In genomic region chr9:114389371-114389904, GRCm38 (mm10) we compare ENCODE assay signal across 7 mouse cellular contexts. TPM values are rescaled to one million over a fixed set of nuclear protein-coding genes. Genes with fewer than 3 reads are reported as not detected.
A peak's percentile ranks its signal among the peaks of the same experiment; 100 is the strongest.
DNase-seq lines count a peak whose midpoint lies in the region; ATAC-seq and TF ChIP-seq lines count a peak whose summit lies in the region.

No protein-coding gene starts in this region.

- H3K36me3 ChIP-seq in MEL (ENCODE audit: control insufficient read depth in 1 of 2, insufficient read depth in 2 of 2, low read length in 2 of 2) = peaks cover 0 to 7% of the 10 kb centered on the region in 2 experiments; a peak in 2 of 4 replicates
- no peaks in the 10 kb centered on the region for H3K36me3 ChIP-seq in forebrain, embryonic 11.5 days (ENCODE audit: control insufficient read depth, insufficient read depth, low read length)
- peaks cover 13% of the 10 kb centered on the region for H3K36me3 ChIP-seq in kidney, embryonic 16.5 days (ENCODE audit: insufficient read depth, low read length)
- no peaks in the 10 kb centered on the region for H3K36me3 ChIP-seq in midbrain, postnatal 0 days (ENCODE audit: insufficient read depth, low read length)

- peak; percentile 51 for DNase-seq in CD4-positive helper T cell, adult 2 months (ENCODE audit: low read depth, low spot score)
- peak; percentile 64 for DNase-seq in MEL (ENCODE audit: low read depth, low spot score)
- DNase-seq in forebrain, embryonic 11.5 days (ENCODE audit: low spot score) = no peak
- peak; percentile 10 for DNase-seq in midbrain, postnatal 0 days (ENCODE audit: low spot score)
- no peak for DNase-seq in right cerebral cortex, postnatal 10 days (ENCODE audit: low spot score in 2 of 2)
- DNase-seq in spleen, postnatal 4 days (ENCODE audit: low spot score in 2 of 2) = no peak

- TF ChIP-seq RAD21 in MEL (IDR thresholded peaks at IDR 0.05; ENCODE audit: low read depth, low read length) = no peak

- TF ChIP-seq EP300 in MEL (IDR thresholded peaks at IDR 0.05; ENCODE audit: low read depth in 1 of 2, low read length in 2 of 2) = no peak

- H3K4me1 ChIP-seq in MEL (ENCODE audit: control insufficient read depth in 1 of 2, insufficient read depth in 2 of 2, low read length in 2 of 2) = peaks cover 5 to 10% of the 10 kb centered on the region in 2 experiments; a peak in 2 of 4 replicates
- H3K4me1 ChIP-seq in forebrain, embryonic 11.5 days (replicated peaks; ENCODE audit: control insufficient read depth, insufficient read depth, low read length) = no peaks in the 10 kb centered on the region
- H3K4me1 ChIP-seq in kidney, embryonic 16.5 days (ENCODE audit: insufficient read depth, low read length) = peaks cover 19% of the 10 kb centered on the region
- no peaks in the 10 kb centered on the region for H3K4me1 ChIP-seq in midbrain, postnatal 0 days (ENCODE audit: insufficient read depth, low read length)

- H3K4me3 ChIP-seq in MEL (ENCODE audit: control insufficient read depth in 1 of 2, insufficient read depth in 1 of 2, low read depth in 2 of 2, low read length in 2 of 2) = peak overlapping the region; percentile 71 to 81; a peak in 3 of 4 replicates
- H3K4me3 ChIP-seq in forebrain, embryonic 11.5 days (ENCODE audit: low read depth, low read length) = peak overlapping the region; percentile 72
- peak overlapping the region; percentile 83 for H3K4me3 ChIP-seq in kidney, embryonic 16.5 days (ENCODE audit: low read length)
- H3K4me3 ChIP-seq in midbrain, postnatal 0 days (ENCODE audit: low read depth, low read length) = peak overlapping the region; percentile 53

- no peak overlapping the region for H3K9ac ChIP-seq in MEL (ENCODE audit: control insufficient read depth, low read depth, low read length, poor library complexity, severe bottlenecking)
- H3K9ac ChIP-seq in forebrain, embryonic 11.5 days (ENCODE audit: low read length) = no peak overlapping the region
- H3K9ac ChIP-seq in kidney, embryonic 16.5 days (replicated peaks; ENCODE audit: low read length) = peak overlapping the region; percentile 92; the same call in 1 of the 2 replicates
- peak overlapping the region; percentile 62; the same call in 1 of the 2 replicates for H3K9ac ChIP-seq in midbrain, postnatal 0 days (replicated peaks; ENCODE audit: low read length, poor library complexity, severe bottlenecking)

- peak; percentile 26 to 48 (median 40); a peak in 5 of 6 replicates for TF ChIP-seq CTCF in MEL (IDR thresholded peaks at IDR 0.05 in 2 of 3, conservative IDR thresholded peaks at IDR 0.05 in 1 of 3; ENCODE audit: control insufficient read depth in 1 of 3, insufficient read depth in 1 of 3, low read depth in 2 of 3, low read length in 3 of 3, poor library complexity in 1 of 3, severe bottlenecking in 1 of 3)
- TF ChIP-seq CTCF in midbrain, postnatal 0 days (IDR thresholded peaks at IDR 0.05) = peak; percentile 67

- no peak for TF ChIP-seq POLR2A in MEL (IDR thresholded peaks at IDR 0.05; ENCODE audit: control insufficient read depth in 1 of 2, insufficient read depth in 1 of 2, low read depth in 1 of 2, low read length in 2 of 2, poor library complexity in 1 of 2)

- H3K27me3 ChIP-seq in MEL (ENCODE audit: control insufficient read depth in 1 of 2, insufficient read depth in 2 of 2, low read length in 2 of 2) = no peaks in the 10 kb centered on the region
- no peaks in the 10 kb centered on the region for H3K27me3 ChIP-seq in forebrain, embryonic 11.5 days (ENCODE audit: control insufficient read depth, insufficient read depth, low read length)
- H3K27me3 ChIP-seq in kidney, embryonic 16.5 days (ENCODE audit: insufficient read depth, low read length) = no peaks in the 10 kb centered on the region
- no peaks in the 10 kb centered on the region for H3K27me3 ChIP-seq in midbrain, postnatal 0 days (ENCODE audit: insufficient read depth, low read length)

- 81% methylated on average over 8 of the region's 8 CpGs for WGBS in forebrain, embryonic 11.5 days
- WGBS in kidney, embryonic 16.5 days = 77% methylated on average over 8 of the region's 8 CpGs
- 78% methylated on average over 8 of the region's 8 CpGs for WGBS in midbrain, postnatal 0 days

- no peak overlapping the region for H3K27ac ChIP-seq in MEL (ENCODE audit: control insufficient read depth, low read depth, low read length)
- no peak overlapping the region for H3K27ac ChIP-seq in forebrain, embryonic 11.5 days (ENCODE audit: low read depth, low read length)
- peak overlapping the region; percentile 95 for H3K27ac ChIP-seq in kidney, embryonic 16.5 days (ENCODE audit: low read length)
- H3K27ac ChIP-seq in midbrain, postnatal 0 days (ENCODE audit: low read depth, low read length) = no peak overlapping the region

- peak overlapping the region; percentile 87 for H3K4me2 ChIP-seq in forebrain, embryonic 11.5 days (ENCODE audit: low read depth, low read length, severe bottlenecking)
- peak overlapping the region; percentile 71 for H3K4me2 ChIP-seq in kidney, embryonic 16.5 days (replicated peaks; ENCODE audit: low read depth, low read length)
- peak overlapping the region; percentile 84 for H3K4me2 ChIP-seq in midbrain, postnatal 0 days (ENCODE audit: low read depth, low read length, poor library complexity, severe bottlenecking)

- H3K79me2 ChIP-seq in MEL (ENCODE audit: control insufficient read depth, insufficient read depth, low read length, poor library complexity) = peaks cover 8% of the 10 kb centered on the region

- no peaks in the 10 kb centered on the region for H3K9me3 ChIP-seq in MEL (replicated peaks; ENCODE audit: insufficient read depth, low read length)
- no peaks in the 10 kb centered on the region for H3K9me3 ChIP-seq in forebrain, embryonic 11.5 days (ENCODE audit: control insufficient read depth, low read length)
- no peaks in the 10 kb centered on the region for H3K9me3 ChIP-seq in kidney, embryonic 16.5 days (ENCODE audit: low read length)
- H3K9me3 ChIP-seq in midbrain, postnatal 0 days (ENCODE audit: low read length) = no peaks in the 10 kb centered on the region

- ATAC-seq in forebrain, embryonic 11.5 days (replicated peaks; ENCODE audit: low FRiP score) = peak; percentile 51
- ATAC-seq in kidney, embryonic 16.5 days (ENCODE audit: low FRiP score, low TSS enrichment) = peak; percentile 30
- peak; percentile 43; the same call in 1 of the 2 replicates for ATAC-seq in midbrain, postnatal 0 days (ENCODE audit: low FRiP score)

TF ChIP-seq in MEL, 35 proteins besides CTCF, POLR2A, EP300 and RAD21:
- TF ChIP-seq SMC3 (IDR thresholded peaks at IDR 0.05; ENCODE audit: low read depth, low read length) = 0 out of 2 replicates have a peak, but pooled peaks have one; percentile 15
- TF ChIP-seq POLR2AphosphoS2 (IDR thresholded peaks at IDR 0.05; ENCODE audit: low read length) = no peak

RNA-seq across cellular contexts. Expression of gene Crtap, which starts 1.0 kb away (rescaled TPM):
- total RNA-seq in MEL (2012; rRNA removed) = 17.3 and 21.5 TPM in 2 replicates
- 10 to 100 TPM in 1 of 2 experiments, not detected in 1; 62.2 TPM for polyA plus RNA-seq in MEL (2012; ENCODE audit: insufficient read depth in 1 of 2, insufficient read length in 2 of 2, low read depth in 1 of 2, low replicate concordance in 2 of 2, missing spikeins in 1 of 2)
- polyA plus RNA-seq in forebrain, embryonic 11.5 days (2014; fragmentation: Nextera tagmentation; extraction: Ambion mirVana) = 35.6 and 44.4 TPM in 2 replicates
- polyA plus RNA-seq in kidney, embryonic 16.5 days (2015; fragmentation: Nextera tagmentation; extraction: Ambion mirVana) = 139 and 148 TPM in 2 replicates
- 12.6 and 21.4 TPM in 2 replicates for total RNA-seq in midbrain, postnatal 0 days (2014; rRNA removed)
- polyA plus RNA-seq in midbrain, postnatal 0 days (2015; fragmentation: Nextera tagmentation; extraction: Ambion mirVana) = 25.8 and 26.0 TPM in 2 replicates

RNA-seq across cellular contexts. Expression of gene Glb1, which starts 11.4 kb away (rescaled TPM):
- total RNA-seq in MEL (2012; rRNA removed) = 7.0 and 8.1 TPM in 2 replicates
- polyA plus RNA-seq in MEL (2012; ENCODE audit: insufficient read depth in 1 of 2, insufficient read length in 2 of 2, low read depth in 1 of 2, low replicate concordance in 2 of 2, missing spikeins in 1 of 2) = 10 to 100 TPM in 1 of 2 experiments, not detected in 1; 15.7 TPM
- 20.3 and 21.6 TPM in 2 replicates for polyA plus RNA-seq in forebrain, embryonic 11.5 days (2014; fragmentation: Nextera tagmentation; extraction: Ambion mirVana)
- polyA plus RNA-seq in kidney, embryonic 16.5 days (2015; fragmentation: Nextera tagmentation; extraction: Ambion mirVana) = 77.6 and 81.0 TPM in 2 replicates
- 29.6 and 38.0 TPM in 2 replicates for total RNA-seq in midbrain, postnatal 0 days (2014; rRNA removed)
- 32.1 and 35.3 TPM in 2 replicates for polyA plus RNA-seq in midbrain, postnatal 0 days (2015; fragmentation: Nextera tagmentation; extraction: Ambion mirVana)

RNA-seq across cellular contexts. Expression of gene Tmppe, which starts 11.5 kb away (rescaled TPM):
- 7.1 and 7.5 TPM in 2 replicates for total RNA-seq in MEL (2012; rRNA removed)
- polyA plus RNA-seq in MEL (2012; ENCODE audit: insufficient read depth in 1 of 2, insufficient read length in 2 of 2, low read depth in 1 of 2, low replicate concordance in 2 of 2, missing spikeins in 1 of 2) = 1 to 10 TPM in 1 of 2 experiments, not detected in 1; 9.2 TPM
- 5.3 and 6.4 TPM in 2 replicates for polyA plus RNA-seq in forebrain, embryonic 11.5 days (2014; fragmentation: Nextera tagmentation; extraction: Ambion mirVana)
- polyA plus RNA-seq in kidney, embryonic 16.5 days (2015; fragmentation: Nextera tagmentation; extraction: Ambion mirVana) = 15.3 and 15.9 TPM in 2 replicates
- total RNA-seq in midbrain, postnatal 0 days (2014; rRNA removed) = 6.4 and 6.6 TPM in 2 replicates
- 6.4 and 7.4 TPM in 2 replicates for polyA plus RNA-seq in midbrain, postnatal 0 days (2015; fragmentation: Nextera tagmentation; extraction: Ambion mirVana)

RNA-seq across cellular contexts. Expression of gene Bcl2a1c, which starts 59.5 kb away (rescaled TPM):
- not detected in 2 replicates for total RNA-seq in MEL (2012; rRNA removed)
- polyA plus RNA-seq in MEL (2012; ENCODE audit: insufficient read depth in 1 of 2, insufficient read length in 2 of 2, low read depth in 1 of 2, low replicate concordance in 2 of 2, missing spikeins in 1 of 2) = not detected
- not detected in 2 replicates for polyA plus RNA-seq in forebrain, embryonic 11.5 days (2014; fragmentation: Nextera tagmentation; extraction: Ambion mirVana)
- not detected in 2 replicates for polyA plus RNA-seq in kidney, embryonic 16.5 days (2015; fragmentation: Nextera tagmentation; extraction: Ambion mirVana)
- not detected in 2 replicates for total RNA-seq in midbrain, postnatal 0 days (2014; rRNA removed)
- not detected in 2 replicates for polyA plus RNA-seq in midbrain, postnatal 0 days (2015; fragmentation: Nextera tagmentation; extraction: Ambion mirVana)

Comparison
In these comparisons a context has a peak if more than half of its experiments do, and no peak if none do; other contexts are left out.
1. DNase-seq: peak in CD4-positive helper T cell, adult 2 months (single experiment), MEL (single experiment) and midbrain, postnatal 0 days (single experiment); none in forebrain, embryonic 11.5 days (single experiment), right cerebral cortex, postnatal 10 days (0 of 2) and spleen, postnatal 4 days (0 of 2).
2. H3K9ac ChIP-seq: peak in kidney, embryonic 16.5 days (single experiment) and midbrain, postnatal 0 days (single experiment); none in MEL (single experiment) and forebrain, embryonic 11.5 days (single experiment).
3. Peak in every context shown above with its lines, with median percentiles within 50 percentile points of each other: H3K4me3 ChIP-seq, ATAC-seq and H3K4me2 ChIP-seq.